Mouse (Mus musculus) small intestine, adult 2 months (tissue): ENCODE results near the gene Hoxa9.

Source experiments
- CTCF ChIP-seq: fragments of 200-500 bp; IDR thresholded peaks from 2 replicates; pipeline ENCODE4 v1.5.1; 2012; ENCODE audit warnings: low read depth, mild to moderate bottlenecking, control low read depth, inconsistent platforms, low read length, moderate library complexity, mixed read lengths; ENCODE audit not compliant: insufficient replicate concordance, insufficient read length; ENCODE audit errors: extremely low read depth
- POLR2A ChIP-seq: fragments of 200-500 bp; IDR thresholded peaks from 2 replicates; pipeline ENCODE4 v1.6.1; 2012; ENCODE audit warnings: low read depth, mild to moderate bottlenecking, control low read depth, inconsistent platforms, low read length, moderate library complexity

- TF ChIP-seq POLR2A (no peak), CTCF (no peak)
These were observed 3.2 kb downstream of the Hoxa9 start for GRCm38 (mm10) chr6:52227470-52228222.
